Mouse (Mus musculus): Measurements from ENCODE around the gene Gnb1l. TPM values are rescaled to one million over a fixed set of nuclear protein-coding genes. Genes with fewer than 3 reads are reported as not detected.
"Not testable (repeated sequence)": the region's sequence is repeated elsewhere in the genome, so short reads cannot be mapped to it uniquely, and the experiment has no call there.

Gnb1l gene
- polyA plus RNA-seq, 1 experiment from 2014 or later = 13.3 TPM

DNA sequence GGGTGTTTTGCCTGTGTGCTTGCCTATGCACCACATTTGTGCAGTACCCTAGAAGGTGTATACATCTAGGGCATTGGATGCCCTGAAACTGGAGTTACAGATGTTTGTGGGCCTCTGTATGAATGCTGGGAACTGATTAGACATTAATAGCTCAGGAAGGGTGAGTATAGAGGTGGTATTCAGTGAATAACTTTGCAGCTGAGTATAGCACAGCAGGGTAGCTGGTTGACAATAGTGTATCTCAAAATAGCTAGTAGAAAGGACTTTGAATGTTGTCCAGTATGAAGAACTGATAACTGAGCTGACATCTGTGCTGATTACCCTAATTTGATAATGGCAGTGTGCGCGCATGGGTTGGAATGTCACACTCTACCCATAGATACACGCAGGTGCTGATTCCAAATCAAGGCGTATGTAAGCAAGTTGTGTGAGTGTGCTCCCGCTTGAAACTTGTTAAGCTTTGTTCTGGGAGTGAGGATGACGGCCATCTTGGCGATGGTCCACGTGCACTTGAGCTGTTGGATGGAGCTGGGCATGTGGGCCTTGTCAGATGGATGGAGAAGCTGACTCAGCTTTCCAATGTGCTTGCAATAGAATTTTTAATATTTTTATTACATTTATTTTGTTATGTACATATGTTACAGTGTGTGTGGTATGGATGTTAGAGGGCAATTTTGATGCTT, 25.2 kb downstream of the Gnb1l start:
- Histone ChIP-seq H3K27ac (ENCODE audit: low read length) (no peak overlapping the region), H3K27me3 (replicated peaks; ENCODE audit: control insufficient read depth, insufficient read depth, low read length) (no peaks in the 10 kb centered on the region), H3K9me3 (ENCODE audit: control insufficient read depth, low read length) (no peaks in the 10 kb centered on the region), H3K9ac (ENCODE audit: low read depth, low read length) (no peak overlapping the region), H3K4me2 (ENCODE audit: low read depth, low read length) (no peak overlapping the region), H3K4me1 (ENCODE audit: control insufficient read depth, insufficient read depth, low read length) (no peaks in the 10 kb centered on the region), H3K4me3 (ENCODE audit: low read length) (no peak overlapping the region), H3K36me3 (ENCODE audit: control insufficient read depth, insufficient read depth, low read length) (no peaks in the 10 kb centered on the region)
- 90% methylated on average over 8 of the region's 8 CpGs for WGBS
- no peak for ATAC-seq

DNA sequence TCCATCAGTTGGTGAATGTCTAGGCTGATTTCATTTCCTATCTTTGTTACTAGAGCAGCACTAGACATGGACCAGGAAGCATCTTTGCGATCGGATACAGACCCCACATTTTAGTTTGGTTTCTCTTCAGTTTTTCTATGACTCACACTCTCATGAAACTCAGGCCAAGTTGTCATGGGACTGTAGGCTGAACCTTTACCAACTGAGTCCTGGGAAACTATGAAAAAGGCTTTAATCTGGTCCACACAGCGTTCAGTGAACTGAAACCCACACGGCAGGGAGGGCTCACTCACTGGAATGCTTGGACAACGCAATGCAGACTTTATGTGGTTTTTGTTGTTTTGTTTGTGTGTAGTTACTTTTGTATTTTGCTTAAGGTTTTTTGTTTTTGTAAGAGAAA, 30.1 kb downstream of the Gnb1l start:
- H3K4me3 ChIP-seq (ENCODE audit: low read length) = no peak overlapping the region
- H3K4me2 ChIP-seq (ENCODE audit: low read depth, low read length) = no peak overlapping the region
- no peak for ATAC-seq
- 92% methylated on average over 5 of the region's 5 CpGs for WGBS
- no peaks in the 10 kb centered on the region for H3K4me1 ChIP-seq (ENCODE audit: control insufficient read depth, insufficient read depth, low read length)
- H3K27me3 ChIP-seq (replicated peaks; ENCODE audit: control insufficient read depth, insufficient read depth, low read length) = no peaks in the 10 kb centered on the region
- H3K9ac ChIP-seq (ENCODE audit: low read depth, low read length) = no peak overlapping the region
- peaks cover 4% of the 10 kb centered on the region; the same call in 1 of the 2 replicates for H3K9me3 ChIP-seq (ENCODE audit: control insufficient read depth, low read length)
- H3K27ac ChIP-seq (ENCODE audit: low read length) = no peak overlapping the region
- H3K36me3 ChIP-seq (ENCODE audit: control insufficient read depth, insufficient read depth, low read length) = no peaks in the 10 kb centered on the region

DNA sequence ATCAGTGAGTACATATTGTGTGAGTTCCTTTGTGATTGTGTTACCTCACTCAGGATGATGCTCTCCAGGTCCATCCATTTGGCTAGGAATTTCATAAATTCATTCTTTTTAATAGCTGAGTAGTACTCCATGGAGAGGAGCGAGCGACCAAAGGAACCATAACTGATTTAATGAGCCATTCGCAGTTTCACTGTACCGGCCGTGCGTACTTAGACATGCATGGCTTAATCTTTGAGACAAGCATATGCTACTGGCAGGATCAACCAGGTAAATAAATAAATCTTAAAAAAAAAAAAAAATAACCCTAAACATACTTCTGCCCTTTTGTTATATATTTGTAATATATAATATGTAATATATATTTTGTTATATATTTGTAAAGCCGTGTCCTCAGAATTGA, 34.5 kb downstream of the Gnb1l start:
- not testable (repeated sequence) for H3K4me1 ChIP-seq (ENCODE audit: control insufficient read depth, insufficient read depth, low read length); H3K4me2 ChIP-seq (ENCODE audit: low read depth, low read length); H3K4me3 ChIP-seq (ENCODE audit: low read length); H3K27ac ChIP-seq (ENCODE audit: low read length); H3K9me3 ChIP-seq (ENCODE audit: control insufficient read depth, low read length); H3K9ac ChIP-seq (ENCODE audit: low read depth, low read length); H3K36me3 ChIP-seq (ENCODE audit: control insufficient read depth, insufficient read depth, low read length); H3K27me3 ChIP-seq (replicated peaks; ENCODE audit: control insufficient read depth, insufficient read depth, low read length)
- WGBS = 95% methylated on average over 7 of the region's 7 CpGs
- peak; percentile 100 for ATAC-seq

DNA sequence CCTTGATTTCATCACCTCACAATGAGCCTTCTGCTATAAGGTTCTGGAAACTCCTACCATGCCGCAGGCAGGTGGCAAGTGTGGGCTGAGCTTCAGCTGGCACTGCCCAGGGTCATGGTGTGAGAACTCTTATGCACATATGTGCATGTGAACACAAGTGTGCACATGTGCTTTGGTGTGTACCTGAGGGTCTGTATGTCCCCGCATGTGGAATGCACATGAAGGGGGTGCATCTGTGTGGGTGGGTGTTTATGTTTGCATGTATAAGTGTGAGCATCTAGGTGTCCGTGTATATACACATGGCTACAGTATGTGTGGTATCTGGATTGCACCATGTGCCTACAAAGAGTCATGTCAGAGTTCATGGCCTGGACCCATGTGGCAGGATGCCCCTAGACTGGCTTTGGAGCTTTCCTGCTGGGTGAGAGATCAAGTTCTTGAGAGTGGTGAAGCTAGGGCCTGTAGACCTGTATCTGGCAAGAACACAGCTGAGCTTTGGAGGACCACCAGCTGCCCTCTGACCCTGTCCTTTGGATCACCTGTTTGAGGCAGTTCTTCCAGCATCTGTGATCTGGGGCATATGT, 39.0 kb downstream of the Gnb1l start:
- H3K27ac ChIP-seq (ENCODE audit: low read length) = no peak overlapping the region
- no peak for ATAC-seq
- no peaks in the 10 kb centered on the region for H3K27me3 ChIP-seq (replicated peaks; ENCODE audit: control insufficient read depth, insufficient read depth, low read length)
- no peak overlapping the region for H3K4me2 ChIP-seq (ENCODE audit: low read depth, low read length)
- no peaks in the 10 kb centered on the region for H3K4me1 ChIP-seq (ENCODE audit: control insufficient read depth, insufficient read depth, low read length)
- no peaks in the 10 kb centered on the region for H3K9me3 ChIP-seq (ENCODE audit: control insufficient read depth, low read length)
- no peak overlapping the region for H3K4me3 ChIP-seq (ENCODE audit: low read length)
- H3K9ac ChIP-seq (ENCODE audit: low read depth, low read length) = no peak overlapping the region
- H3K36me3 ChIP-seq (ENCODE audit: control insufficient read depth, insufficient read depth, low read length) = no peaks in the 10 kb centered on the region
- WGBS = 88% methylated on average over 3 of the region's 3 CpGs

DNA sequence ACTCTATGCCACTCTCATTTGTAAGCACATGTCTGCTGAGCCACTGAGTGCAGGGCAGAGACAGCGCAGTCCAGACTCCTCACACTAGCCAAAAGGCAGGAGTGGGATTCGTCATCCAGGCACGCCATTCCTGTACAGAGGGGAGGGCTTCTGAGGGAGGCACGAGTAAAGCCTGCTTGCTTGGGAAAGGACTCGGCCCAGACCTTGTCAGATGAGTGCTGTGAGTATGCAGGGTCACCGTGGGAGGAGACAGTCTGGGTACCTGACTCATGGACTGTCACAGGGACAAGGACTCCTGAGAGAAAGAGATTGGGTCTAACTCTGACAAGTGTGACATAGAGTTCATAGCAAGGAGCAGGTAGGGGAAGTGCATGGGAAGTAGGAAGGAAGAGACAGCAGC, 40.8 kb downstream of the Gnb1l start:
- Histone ChIP-seq H3K4me2 (ENCODE audit: low read depth, low read length) (no peak overlapping the region), H3K27ac (ENCODE audit: low read length) (no peak overlapping the region), H3K36me3 (ENCODE audit: control insufficient read depth, insufficient read depth, low read length) (no peaks in the 10 kb centered on the region), H3K9me3 (ENCODE audit: control insufficient read depth, low read length) (no peaks in the 10 kb centered on the region), H3K4me3 (ENCODE audit: low read length) (no peak overlapping the region), H3K4me1 (ENCODE audit: control insufficient read depth, insufficient read depth, low read length) (no peaks in the 10 kb centered on the region), H3K9ac (ENCODE audit: low read depth, low read length) (no peak overlapping the region), H3K27me3 (replicated peaks; ENCODE audit: control insufficient read depth, insufficient read depth, low read length) (no peaks in the 10 kb centered on the region)
- ATAC-seq = no peak
- 45% methylated on average over 6 of the region's 6 CpGs for WGBS

DNA sequence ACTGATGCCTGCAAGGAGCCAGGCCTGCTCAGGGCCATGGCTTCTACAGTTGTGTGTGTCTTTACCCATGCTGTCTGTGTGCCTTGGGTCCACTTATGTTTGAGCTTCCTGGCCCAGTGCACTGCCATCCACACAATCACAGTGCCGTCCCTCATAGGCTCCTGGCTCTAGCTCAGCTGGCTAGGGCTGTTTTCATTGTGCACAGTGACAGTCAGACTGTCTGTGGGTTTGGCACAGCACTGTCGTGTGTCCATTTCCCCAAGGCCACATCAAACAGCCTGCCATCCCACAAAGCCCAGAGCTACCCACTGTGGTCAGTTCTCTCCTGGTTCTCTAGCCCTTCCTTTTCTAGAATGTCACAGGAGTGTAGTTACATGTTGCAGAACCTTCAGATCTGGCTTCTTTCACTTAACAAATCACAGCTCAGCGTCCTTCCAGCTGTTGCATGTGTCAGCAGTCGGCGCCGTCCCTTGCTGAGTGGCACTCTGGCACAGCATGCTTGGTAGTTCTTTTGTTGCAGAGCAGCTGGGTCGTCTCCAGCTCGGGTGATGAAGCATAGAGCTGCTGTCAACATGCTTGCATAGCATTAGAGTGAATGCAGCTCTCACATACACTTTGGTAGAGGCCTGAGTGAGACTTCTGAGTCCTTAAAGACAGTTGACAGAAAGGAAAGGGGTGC, 44.8 kb downstream of the Gnb1l start:
- WGBS = 63% methylated on average over 8 of the region's 8 CpGs
- Histone ChIP-seq H3K4me1 (ENCODE audit: control insufficient read depth, insufficient read depth, low read length) (no peaks in the 10 kb centered on the region), H3K9ac (ENCODE audit: low read depth, low read length) (no peak overlapping the region), H3K27me3 (replicated peaks; ENCODE audit: control insufficient read depth, insufficient read depth, low read length) (no peaks in the 10 kb centered on the region), H3K27ac (ENCODE audit: low read length) (no peak overlapping the region), H3K9me3 (ENCODE audit: control insufficient read depth, low read length) (no peaks in the 10 kb centered on the region), H3K4me2 (ENCODE audit: low read depth, low read length) (no peak overlapping the region), H3K4me3 (ENCODE audit: low read length) (no peak overlapping the region), H3K36me3 (ENCODE audit: control insufficient read depth, insufficient read depth, low read length) (no peaks in the 10 kb centered on the region)
- ATAC-seq = no peak

DNA sequence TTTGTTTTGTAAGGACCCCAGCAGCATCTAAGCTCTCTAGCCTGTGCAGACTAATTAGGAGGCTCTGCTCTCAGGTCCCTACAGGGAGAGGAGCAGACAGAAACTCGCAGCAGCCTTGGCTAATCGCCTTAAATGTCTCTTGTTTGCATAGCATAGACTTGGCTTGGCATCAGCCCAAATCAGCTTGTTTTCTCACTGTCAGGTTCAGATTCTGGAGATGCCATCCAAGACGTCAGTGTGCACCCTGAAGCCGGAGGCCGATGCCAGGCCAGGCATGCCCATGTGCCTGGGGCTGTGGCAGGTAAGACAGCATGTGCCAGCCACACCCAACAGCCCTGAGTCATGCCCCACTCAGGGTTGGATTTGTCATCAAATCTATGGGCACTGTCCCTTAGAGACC, 49.4 kb downstream of the Gnb1l start:
- Histone ChIP-seq H3K27me3 (replicated peaks; ENCODE audit: control insufficient read depth, insufficient read depth, low read length) (no peaks in the 10 kb centered on the region), H3K9ac (ENCODE audit: low read depth, low read length) (no peak overlapping the region), H3K36me3 (ENCODE audit: control insufficient read depth, insufficient read depth, low read length) (no peaks in the 10 kb centered on the region), H3K4me1 (ENCODE audit: control insufficient read depth, insufficient read depth, low read length) (no peaks in the 10 kb centered on the region), H3K27ac (ENCODE audit: low read length) (no peak overlapping the region), H3K9me3 (ENCODE audit: control insufficient read depth, low read length) (no peaks in the 10 kb centered on the region), H3K4me3 (ENCODE audit: low read length) (no peak overlapping the region), H3K4me2 (ENCODE audit: low read depth, low read length) (no peak overlapping the region)
- ATAC-seq = no peak
- WGBS = 67% methylated on average over 5 of the region's 5 CpGs

DNA sequence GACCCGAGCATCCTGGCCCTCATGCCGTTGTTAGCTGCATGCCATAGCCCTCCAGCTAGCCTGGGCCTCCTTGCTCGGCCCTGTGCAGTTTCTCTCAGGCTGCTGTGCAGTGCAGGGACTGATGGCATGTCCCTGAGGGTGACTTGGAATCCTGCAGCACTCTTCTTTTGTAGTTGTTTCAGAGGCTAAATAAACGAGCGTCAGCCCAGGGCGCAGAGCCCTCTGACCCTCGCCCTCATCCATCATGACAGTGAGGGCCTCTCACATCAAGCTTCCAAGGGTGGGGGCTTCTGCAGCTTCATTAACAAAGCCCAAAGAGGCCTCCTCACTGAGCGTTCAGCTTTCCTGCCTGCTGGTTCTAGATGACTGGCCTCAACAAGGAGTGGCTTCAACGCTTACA, 53.1 kb downstream of the Gnb1l start:
- Histone ChIP-seq H3K9me3 (ENCODE audit: control insufficient read depth, low read length) (no peaks in the 10 kb centered on the region), H3K4me2 (ENCODE audit: low read depth, low read length) (no peak overlapping the region), H3K9ac (ENCODE audit: low read depth, low read length) (no peak overlapping the region), H3K36me3 (ENCODE audit: control insufficient read depth, insufficient read depth, low read length) (no peaks in the 10 kb centered on the region), H3K4me3 (ENCODE audit: low read length) (no peak overlapping the region), H3K4me1 (ENCODE audit: control insufficient read depth, insufficient read depth, low read length) (no peaks in the 10 kb centered on the region), H3K27ac (ENCODE audit: low read length) (no peak overlapping the region), H3K27me3 (replicated peaks; ENCODE audit: control insufficient read depth, insufficient read depth, low read length) (no peaks in the 10 kb centered on the region)
- ATAC-seq = no peak
- WGBS = 31% methylated on average over 9 of the region's 9 CpGs

DNA sequence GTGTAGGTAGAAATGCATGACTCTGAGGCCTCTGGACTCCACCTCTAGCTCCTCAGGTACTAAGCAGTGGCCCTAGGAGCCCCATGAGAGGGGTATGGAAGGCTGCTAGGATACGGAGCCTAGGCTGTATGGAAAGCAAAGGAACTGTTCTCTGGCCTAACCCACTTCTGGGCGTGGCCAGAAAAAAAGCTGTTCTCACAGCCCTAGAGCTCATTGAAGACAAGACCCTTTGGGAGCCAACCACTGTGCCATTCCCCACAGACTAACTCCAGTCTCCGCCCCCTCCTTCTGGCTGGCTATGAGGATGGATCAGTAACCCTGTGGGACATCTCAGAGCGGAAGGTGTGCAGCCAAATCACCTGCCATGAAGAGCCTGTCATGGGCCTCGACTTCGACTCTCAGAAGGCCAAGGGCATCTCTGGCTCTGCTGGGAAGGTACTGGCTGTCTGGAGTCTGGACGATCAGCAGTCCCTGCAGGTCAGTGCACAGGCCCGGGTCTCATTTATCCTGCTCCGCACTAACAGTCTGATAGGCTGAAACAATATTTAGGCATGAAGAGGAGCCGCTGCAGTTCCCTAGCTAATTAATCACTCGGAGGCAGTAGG, 53.7 kb downstream of the Gnb1l start:
- no peaks in the 10 kb centered on the region for H3K36me3 ChIP-seq (ENCODE audit: control insufficient read depth, insufficient read depth, low read length)
- no peak overlapping the region for H3K27ac ChIP-seq (ENCODE audit: low read length)
- H3K9me3 ChIP-seq (ENCODE audit: control insufficient read depth, low read length) = no peaks in the 10 kb centered on the region
- H3K4me1 ChIP-seq (ENCODE audit: control insufficient read depth, insufficient read depth, low read length) = no peaks in the 10 kb centered on the region
- no peak overlapping the region for H3K4me2 ChIP-seq (ENCODE audit: low read depth, low read length)
- no peak overlapping the region for H3K4me3 ChIP-seq (ENCODE audit: low read length)
- ATAC-seq = no peak
- H3K27me3 ChIP-seq (replicated peaks; ENCODE audit: control insufficient read depth, insufficient read depth, low read length) = no peaks in the 10 kb centered on the region
- 54% methylated on average over 11 of the region's 11 CpGs for WGBS
- H3K9ac ChIP-seq (ENCODE audit: low read depth, low read length) = no peak overlapping the region
